Mouse (Mus musculus) testis, adult 2 months (tissue): ENCODE results near the gene Fubp1.

Source experiments
- CTCF ChIP-seq: fragments of 200-500 bp; IDR thresholded peaks from 2 replicates; pipeline ENCODE4 v1.5.1; 2012; ENCODE audit warnings: low read depth, mild to moderate bottlenecking, inconsistent platforms, low read length, moderate library complexity; ENCODE audit not compliant: control insufficient read depth, insufficient read depth, insufficient replicate concordance
- POLR2A ChIP-seq: fragments of 200-500 bp; IDR thresholded peaks from 2 replicates; pipeline ENCODE4 v1.6.1; 2012; ENCODE audit warnings: low read depth, mild to moderate bottlenecking, inconsistent platforms, low read length, moderate library complexity; ENCODE audit not compliant: control insufficient read depth

GRCm38 (mm10) chr3:152282126-152282525 lies 71.9 kb downstream of the Fubp1 start:
- TF ChIP-seq POLR2A, result no peak
- TF ChIP-seq CTCF, result no peak
